Mouse (Mus musculus) stomach, embryonic 14.5 days (tissue): ENCODE data around the gene Acsf3. TPM values are rescaled to one million over a fixed set of nuclear protein-coding genes. Genes with fewer than 3 reads are reported as not detected.

Source experiments
- ATAC-seq: fragments of 200-750 bp; cut with Nextera tagmentation; 2 replicates; pipeline ENCODE4 v1.8.0; 2017; ENCODE audit warnings: low read depth, moderate TSS enrichment; ENCODE audit not compliant: insufficient number of reproducible peaks, insufficient read depth, low FRiP score
- H3K27ac ChIP-seq: fragments of 300-500 bp; sonication (generic); 2 replicates; pipeline ENCODE4 v1.5.1; 2014; ENCODE audit warnings: mild to moderate bottlenecking, low read length, moderate library complexity, mixed read lengths
- H3K27me3 ChIP-seq: fragments of 300-500 bp; sonication (generic); 2 replicates; pipeline ENCODE4 v1.6.1; 2014; ENCODE audit warnings: low read length, control low read depth, mixed read lengths; ENCODE audit not compliant: control insufficient read depth, insufficient read depth
- H3K36me3 ChIP-seq: fragments of 300-500 bp; sonication (generic); 2 replicates; pipeline ENCODE4 v1.6.1; 2014; ENCODE audit warnings: mild to moderate bottlenecking, control low read depth, low read length, moderate library complexity, mixed read lengths; ENCODE audit not compliant: control insufficient read depth, insufficient read depth
- H3K4me1 ChIP-seq: fragments of 300-500 bp; sonication (generic); 2 replicates; pipeline ENCODE4 v1.6.1; 2014; ENCODE audit warnings: low read length, control low read depth, mixed read lengths; ENCODE audit not compliant: control insufficient read depth, insufficient read depth
- H3K4me2 ChIP-seq: fragments of 300-500 bp; sonication (generic); replicated peaks from 2 replicates; pipeline ENCODE4 v1.6.1; 2014; ENCODE audit warnings: low read depth, low read length, control low read depth
- H3K4me3 ChIP-seq: fragments of 300-500 bp; sonication (generic); 2 replicates; pipeline ENCODE4 v1.5.1; 2014; ENCODE audit warnings: low read depth, low read length, control low read depth
- H3K9ac ChIP-seq: fragments of 300-500 bp; sonication (generic); replicated peaks from 2 replicates; pipeline ENCODE4 v1.6.1; 2014; ENCODE audit warnings: low read depth, mild to moderate bottlenecking, control low read depth, low read length, moderate library complexity, mixed read lengths
- H3K9me3 ChIP-seq: fragments of 300-500 bp; sonication (generic); 2 replicates; pipeline ENCODE4 v1.6.1; 2016; ENCODE audit warnings: low read depth, low read length, control low read depth; ENCODE audit not compliant: control insufficient read depth
- WGBS: fragments of 180-500 bp; shearing (Covaris S2); extraction: QIAGEN DNeasy Blood & Tissue Kit; methylation state at CpG from one replicate; pipeline ENCODE4 v1.1.7; 2014; 5-methylcytosine and 5-hydroxymethylcytosine counted together
- polyA plus RNA-seq: library from polyadenylated mRNA; unstranded; fragments of >200 nt; fragmentation: Nextera tagmentation; extraction: Ambion mirVana; gene quantifications from 2 replicates; pipeline ENCODE4 v1.2.1, GENCODE M21; 2014

Acsf3 gene
- polyA plus RNA-seq, 1 experiment from 2014 or later = 20.8 TPM

GRCm38 (mm10) chr8:122751342-122751741, 23.9 kb upstream of the Acsf3 start:
- WGBS = 68% methylated on average over 5 of the region's 5 CpGs
- no peaks in the 10 kb centered on the region for H3K36me3 ChIP-seq
- no peak overlapping the region for H3K4me3 ChIP-seq
- no peaks in the 10 kb centered on the region for H3K4me1 ChIP-seq
- H3K27me3 ChIP-seq = peaks cover 6% of the 10 kb centered on the region; the same call in 1 of the 2 replicates
- H3K9me3 ChIP-seq = no peaks in the 10 kb centered on the region
- no peak overlapping the region for H3K4me2 ChIP-seq
- no peak overlapping the region for H3K9ac ChIP-seq
- H3K27ac ChIP-seq = no peak overlapping the region
- no peak for ATAC-seq

- no peak for ATAC-seq
- no peak overlapping the region for H3K4me2 ChIP-seq
- H3K27ac ChIP-seq = no peak overlapping the region
- no peaks in the 10 kb centered on the region for H3K9me3 ChIP-seq
- WGBS = 82% methylated on average over 29 of the region's 29 CpGs
- no peak overlapping the region for H3K9ac ChIP-seq
- H3K4me3 ChIP-seq = no peak overlapping the region
- no peaks in the 10 kb centered on the region for H3K4me1 ChIP-seq
- H3K27me3 ChIP-seq = no peaks in the 10 kb centered on the region
- H3K36me3 ChIP-seq = no peaks in the 10 kb centered on the region
Observed at GRCm38 (mm10) chr8:122752111-122752721, 23.1 kb upstream of the Acsf3 start.

GRCm38 (mm10) chr8:122758597-122758996, 16.7 kb upstream of the Acsf3 start:
- no peaks in the 10 kb centered on the region for H3K9me3 ChIP-seq
- no peaks in the 10 kb centered on the region for H3K27me3 ChIP-seq
- H3K36me3 ChIP-seq = no peaks in the 10 kb centered on the region
- no peak overlapping the region for H3K4me2 ChIP-seq
- no peak overlapping the region for H3K27ac ChIP-seq
- no peaks in the 10 kb centered on the region for H3K4me1 ChIP-seq
- H3K4me3 ChIP-seq = no peak overlapping the region
- no peak overlapping the region for H3K9ac ChIP-seq
- no peak for ATAC-seq

GRCm38 (mm10) chr8:122760116-122760515, 15.2 kb upstream of the Acsf3 start:
- H3K4me1 ChIP-seq = no peaks in the 10 kb centered on the region
- no peak overlapping the region for H3K27ac ChIP-seq
- H3K9me3 ChIP-seq = no peaks in the 10 kb centered on the region
- ATAC-seq = no peak
- 79% methylated on average over 7 of the region's 7 CpGs for WGBS
- H3K4me2 ChIP-seq = no peak overlapping the region
- no peak overlapping the region for H3K9ac ChIP-seq
- H3K4me3 ChIP-seq = no peak overlapping the region
- no peaks in the 10 kb centered on the region for H3K36me3 ChIP-seq
- no peaks in the 10 kb centered on the region for H3K27me3 ChIP-seq

- 58% methylated on average over 6 of the region's 6 CpGs for WGBS
- Histone ChIP-seq H3K4me2 (no peak overlapping the region), H3K27ac (no peak overlapping the region), H3K4me1 (no peaks in the 10 kb centered on the region), H3K36me3 (no peaks in the 10 kb centered on the region), H3K27me3 (no peaks in the 10 kb centered on the region), H3K9ac (no peak overlapping the region), H3K4me3 (no peak overlapping the region), H3K9me3 (no peaks in the 10 kb centered on the region)
- ATAC-seq = no peak
Observed at GRCm38 (mm10) chr8:122761109-122761508, 14.2 kb upstream of the Acsf3 start.

GRCm38 (mm10) chr8:122762731-122763266, 12.5 kb upstream of the Acsf3 start:
- 57% methylated on average over 12 of the region's 12 CpGs for WGBS
- Histone ChIP-seq H3K27me3 (no peaks in the 10 kb centered on the region), H3K36me3 (no peaks in the 10 kb centered on the region), H3K4me1 (no peaks in the 10 kb centered on the region), H3K27ac (no peak overlapping the region), H3K9me3 (no peaks in the 10 kb centered on the region), H3K4me3 (no peak overlapping the region), H3K4me2 (no peak overlapping the region), H3K9ac (no peak overlapping the region)
- no peak for ATAC-seq

GRCm38 (mm10) chr8:122763267-122763738, 12.0 kb upstream of the Acsf3 start:
- Histone ChIP-seq H3K27me3 (no peaks in the 10 kb centered on the region), H3K4me2 (no peak overlapping the region), H3K4me3 (no peak overlapping the region), H3K9ac (no peak overlapping the region), H3K27ac (no peak overlapping the region), H3K4me1 (no peaks in the 10 kb centered on the region), H3K36me3 (no peaks in the 10 kb centered on the region), H3K9me3 (no peaks in the 10 kb centered on the region)
- WGBS = 77% methylated on average over 14 of the region's 14 CpGs
- no peak for ATAC-seq

- Histone ChIP-seq H3K9ac (no peak overlapping the region), H3K36me3 (no peaks in the 10 kb centered on the region), H3K4me1 (no peaks in the 10 kb centered on the region), H3K27ac (no peak overlapping the region), H3K9me3 (no peaks in the 10 kb centered on the region), H3K4me3 (no peak overlapping the region), H3K4me2 (no peak overlapping the region), H3K27me3 (no peaks in the 10 kb centered on the region)
- WGBS = 86% methylated on average over 7 of the region's 7 CpGs
- ATAC-seq = no peak
Observed at GRCm38 (mm10) chr8:122764790-122765474, 10.4 kb upstream of the Acsf3 start.
